Mouse (Mus musculus) embryonic facial prominence, embryonic 10.5 days (tissue): ENCODE results near the gene Glcci1. TPM values are rescaled to one million over a fixed set of nuclear protein-coding genes. Genes with fewer than 3 reads are reported as not detected.

Experiments used
- DNase-seq: peaks from one replicate; pipeline ENCODE4 v3.0.0-alpha.2; 2017; ENCODE audit warnings: low spot score
- H3K27ac ChIP-seq: fragments of 300-500 bp; sonication (generic); replicated peaks from 2 replicates; pipeline ENCODE4 v1.5.1; 2016; ENCODE audit warnings: mild to moderate bottlenecking
- H3K27me3 ChIP-seq: fragments of 300-500 bp; sonication (generic); replicated peaks from 2 replicates; pipeline ENCODE4 v1.6.1; 2016; ENCODE audit warnings: low read depth, mild to moderate bottlenecking; ENCODE audit not compliant: poor library complexity, severe bottlenecking
- H3K36me3 ChIP-seq: fragments of 300-500 bp; sonication (generic); replicated peaks from 2 replicates; pipeline ENCODE4 v1.6.1; 2016; ENCODE audit warnings: mild to moderate bottlenecking, moderate library complexity
- H3K4me1 ChIP-seq: fragments of 300-500 bp; sonication (generic); 2 replicates; pipeline ENCODE4 v1.6.1; 2016
- H3K4me3 ChIP-seq: fragments of 300-500 bp; sonication (generic); 2 replicates; pipeline ENCODE4 v1.5.1; 2016; ENCODE audit warnings: mild to moderate bottlenecking, moderate library complexity
- H3K9me3 ChIP-seq: fragments of 300-500 bp; sonication (generic); 2 replicates; pipeline ENCODE4 v1.6.1; 2016; ENCODE audit warnings: mild to moderate bottlenecking
- WGBS: fragments of 180-500 bp; shearing (Covaris S2); methylation state at CpG from one replicate; pipeline ENCODE4 v1.1.7; 2016; 5-methylcytosine and 5-hydroxymethylcytosine counted together
- polyA plus RNA-seq: library from polyadenylated mRNA; unstranded; fragments of >200 nt; fragmentation: Nextera tagmentation; extraction: Ambion mirVana; gene quantifications from 2 replicates; pipeline ENCODE4 v1.2.1, GENCODE M21; 2016

The Glcci1 gene
- polyA plus RNA-seq, 1 experiment from 2014 or later, result 9.6 TPM

DNA sequence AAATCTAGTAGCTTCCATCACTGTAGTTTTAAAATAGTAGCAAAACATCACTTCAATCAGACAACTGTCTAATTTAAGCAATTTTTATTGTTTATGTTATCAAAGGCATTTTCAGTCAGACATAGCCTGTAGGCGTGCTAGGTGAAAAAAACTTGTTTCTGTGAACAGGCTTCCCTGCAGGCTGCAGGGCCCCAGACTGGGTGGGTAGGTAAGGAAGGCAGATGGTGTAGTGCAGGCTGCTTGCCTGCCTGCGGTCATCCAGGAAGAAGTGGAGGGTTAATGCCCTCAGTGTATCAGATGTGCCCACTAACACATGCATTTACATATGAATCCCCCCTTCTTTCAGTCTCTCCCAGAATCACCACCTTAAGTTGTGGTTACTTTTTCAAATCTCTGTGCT is 136.3 kb downstream of the Glcci1 start:
- Histone ChIP-seq H3K4me3 (no peak overlapping the region), H3K27ac (no peak overlapping the region), H3K36me3 (no peaks in the 10 kb centered on the region), H3K9me3 (no peaks in the 10 kb centered on the region), H3K4me1 (peaks cover 8% of the 10 kb centered on the region; the same call in 1 of the 2 replicates), H3K27me3 (no peaks in the 10 kb centered on the region)
- WGBS, result 66% methylated on average over 2 of the region's 2 CpGs
- no peak for DNase-seq
